Mouse (Mus musculus) embryonic facial prominence, embryonic 13.5 days (tissue): ENCODE data around the gene Tirap. TPM values are rescaled to one million over a fixed set of nuclear protein-coding genes. Genes with fewer than 3 reads are reported as not detected.

Experiments used
- ATAC-seq: fragments of 200-750 bp; cut with Nextera tagmentation; 2 replicates; pipeline ENCODE4 v1.8.0; 2017; ENCODE audit warnings: low read depth; ENCODE audit not compliant: insufficient number of reproducible peaks, insufficient read depth, low FRiP score, low TSS enrichment
- H3K27ac ChIP-seq: fragments of 300-500 bp; sonication (generic); 2 replicates; pipeline ENCODE4 v1.5.1; 2015; ENCODE audit warnings: moderate library complexity, mild to moderate bottlenecking, inconsistent platforms
- H3K27me3 ChIP-seq: fragments of 300-500 bp; sonication (generic); 2 replicates; pipeline ENCODE4 v1.6.1; 2015; ENCODE audit warnings: mild to moderate bottlenecking, inconsistent platforms
- H3K36me3 ChIP-seq: fragments of 300-500 bp; sonication (generic); 2 replicates; pipeline ENCODE4 v1.6.1; 2015; ENCODE audit warnings: mild to moderate bottlenecking, inconsistent platforms
- H3K4me1 ChIP-seq: fragments of 300-500 bp; sonication (generic); 2 replicates; pipeline ENCODE4 v1.6.1; 2015; ENCODE audit warnings: inconsistent platforms
- H3K4me2 ChIP-seq: fragments of 300-500 bp; sonication (generic); 2 replicates; pipeline ENCODE4 v1.6.1; 2015; ENCODE audit warnings: moderate library complexity, mild to moderate bottlenecking, inconsistent platforms
- H3K4me3 ChIP-seq: fragments of 300-500 bp; sonication (generic); 2 replicates; pipeline ENCODE4 v1.5.1; 2015; ENCODE audit warnings: mild to moderate bottlenecking, inconsistent platforms
- H3K9ac ChIP-seq: fragments of 300-500 bp; sonication (generic); 2 replicates; pipeline ENCODE4 v1.6.1; 2015; ENCODE audit warnings: mild to moderate bottlenecking, inconsistent platforms
- H3K9me3 ChIP-seq: fragments of 300-500 bp; sonication (generic); 2 replicates; pipeline ENCODE4 v1.6.1; 2016; ENCODE audit warnings: inconsistent platforms
- WGBS: fragments of 180-500 bp; shearing (Covaris S2); methylation state at CpG from one replicate; pipeline ENCODE4 v1.1.7; 2015; ENCODE audit warnings: mixed read lengths; 5-methylcytosine and 5-hydroxymethylcytosine counted together
- polyA plus RNA-seq: library from polyadenylated mRNA; unstranded; fragments of >200 nt; fragmentation: Nextera tagmentation; extraction: Ambion mirVana; gene quantifications from 2 replicates; pipeline ENCODE4 v1.2.1, GENCODE M21; 2015

The Tirap gene
- polyA plus RNA-seq, 1 experiment from 2014 or later, result 12.4 TPM

DNA sequence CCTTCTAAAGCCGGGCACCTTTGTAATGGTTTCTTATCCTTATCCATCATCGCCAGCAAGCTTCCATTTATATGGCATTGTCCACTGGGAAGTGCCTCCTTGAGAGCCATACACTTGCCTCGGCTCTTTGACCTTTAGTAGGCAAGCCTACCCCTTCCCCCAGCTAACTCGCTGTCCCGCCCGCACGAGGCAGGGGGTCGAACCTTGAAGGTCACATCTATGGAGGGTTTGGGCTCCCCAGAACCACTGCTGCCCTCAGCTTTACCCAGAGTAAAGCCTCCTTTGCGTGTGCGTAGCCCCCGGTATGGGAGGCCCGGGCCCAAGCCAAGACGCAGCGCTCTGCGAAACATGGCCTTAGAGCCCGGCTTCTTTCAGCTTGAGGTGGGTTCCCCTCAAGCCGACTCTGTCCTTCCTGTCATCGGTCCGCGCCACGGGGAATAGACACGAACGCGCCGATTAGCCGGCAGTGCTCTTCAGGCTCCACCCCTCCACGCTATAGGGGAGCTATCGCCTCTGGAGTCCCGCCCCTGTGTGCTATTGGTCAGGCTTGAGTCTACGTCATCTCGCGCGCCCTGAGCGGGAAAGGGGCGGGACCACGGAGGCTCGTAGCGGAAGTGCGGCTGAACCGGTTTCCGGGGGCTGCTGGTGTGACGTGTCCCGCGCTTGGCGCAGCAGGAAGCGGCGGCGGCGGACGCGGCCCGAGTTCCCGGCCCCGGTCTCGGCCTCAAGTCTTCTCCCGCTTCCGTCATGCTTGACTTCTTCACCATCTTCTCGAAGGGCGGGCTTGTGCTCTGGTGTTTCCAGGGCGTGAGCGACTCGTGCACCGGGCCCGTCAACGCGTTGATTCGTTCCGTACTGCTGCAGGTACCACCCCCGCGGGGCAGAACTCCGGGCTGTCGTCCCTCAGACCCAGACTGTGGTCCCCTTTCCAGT is 10.7 kb upstream of the Tirap start, which contains the start of gene Foxred1:
Foxred1 (minus strand) TSS at position 514 of the 933 bp plus-strand sequence.
- Histone ChIP-seq H3K4me1 (peaks cover 18% of the 10 kb centered on the region), H3K4me3 (peak within 1 kb of the TSS; percentile 91), H3K27ac (peak within 1 kb of the TSS; percentile 90), H3K9me3 (no peaks in the 10 kb centered on the region), H3K9ac (peak within 1 kb of the TSS; percentile 95), H3K4me2 (peak within 1 kb of the TSS; percentile 89), H3K27me3 (no peaks in the 10 kb centered on the region), H3K36me3 (peaks cover 66% of the 10 kb centered on the region)
- ATAC-seq, result peak; percentile 100
- WGBS, result 1% methylated on average over 72 of the region's 72 CpGs

DNA sequence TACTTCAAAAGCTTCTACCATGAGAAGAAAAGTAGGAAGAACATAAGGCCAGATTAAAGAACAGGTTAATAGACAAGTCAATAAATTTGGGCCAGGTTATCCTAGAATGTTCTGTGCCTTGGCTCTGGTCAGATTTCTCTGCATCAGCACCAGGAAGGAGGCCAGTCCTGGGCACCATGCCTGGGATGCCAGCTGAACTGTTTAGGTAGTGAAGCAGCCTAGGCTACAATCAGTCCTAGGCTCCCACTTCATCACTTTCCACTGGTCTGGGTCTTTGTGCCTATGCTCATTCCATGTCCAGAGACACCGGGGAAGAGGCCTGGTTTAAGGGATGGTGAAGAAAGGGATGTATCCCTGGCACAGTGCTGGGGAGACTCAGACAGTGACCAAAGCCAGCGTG is 4.3 kb upstream of the Tirap start:
- H3K4me1 ChIP-seq, result peaks cover 8% of the 10 kb centered on the region
- peaks cover 51% of the 10 kb centered on the region for H3K36me3 ChIP-seq
- H3K9ac ChIP-seq, result no peak overlapping the region
- no peak for ATAC-seq
- H3K27me3 ChIP-seq, result no peaks in the 10 kb centered on the region
- H3K4me3 ChIP-seq, result no peak overlapping the region
- no peak overlapping the region for H3K27ac ChIP-seq
- H3K4me2 ChIP-seq, result no peak overlapping the region
- no peaks in the 10 kb centered on the region for H3K9me3 ChIP-seq
- WGBS, result 93% methylated on average over 2 of the region's 2 CpGs

DNA sequence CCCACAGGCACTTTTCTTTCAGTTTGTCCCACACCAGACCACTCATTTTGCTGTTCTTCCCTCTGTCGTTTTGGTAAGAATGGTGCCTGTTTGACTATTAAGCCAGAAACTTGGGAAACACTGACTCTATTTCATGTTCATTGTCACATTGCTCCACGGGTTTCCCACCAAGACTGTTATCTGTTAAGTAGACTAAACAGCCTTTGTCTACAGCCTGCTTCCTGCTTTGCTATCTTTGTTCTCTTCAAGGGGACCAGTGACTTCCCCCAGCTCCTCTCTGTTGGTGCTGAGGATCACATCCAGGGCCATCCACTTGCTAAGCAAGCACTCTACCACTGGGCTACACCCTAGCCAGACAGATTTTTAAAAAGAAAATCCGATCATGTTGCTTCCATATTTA is 3.4 kb upstream of the Tirap start:
- Histone ChIP-seq H3K27me3 (no peaks in the 10 kb centered on the region), H3K4me1 (peaks cover 15% of the 10 kb centered on the region), H3K9ac (no peak overlapping the region), H3K4me2 (no peak overlapping the region), H3K4me3 (no peak overlapping the region), H3K36me3 (peaks cover 45% of the 10 kb centered on the region), H3K9me3 (no peaks in the 10 kb centered on the region), H3K27ac (no peak overlapping the region)
- WGBS, result 80% methylated on average over 3 of the region's 3 CpGs
- no peak for ATAC-seq

DNA sequence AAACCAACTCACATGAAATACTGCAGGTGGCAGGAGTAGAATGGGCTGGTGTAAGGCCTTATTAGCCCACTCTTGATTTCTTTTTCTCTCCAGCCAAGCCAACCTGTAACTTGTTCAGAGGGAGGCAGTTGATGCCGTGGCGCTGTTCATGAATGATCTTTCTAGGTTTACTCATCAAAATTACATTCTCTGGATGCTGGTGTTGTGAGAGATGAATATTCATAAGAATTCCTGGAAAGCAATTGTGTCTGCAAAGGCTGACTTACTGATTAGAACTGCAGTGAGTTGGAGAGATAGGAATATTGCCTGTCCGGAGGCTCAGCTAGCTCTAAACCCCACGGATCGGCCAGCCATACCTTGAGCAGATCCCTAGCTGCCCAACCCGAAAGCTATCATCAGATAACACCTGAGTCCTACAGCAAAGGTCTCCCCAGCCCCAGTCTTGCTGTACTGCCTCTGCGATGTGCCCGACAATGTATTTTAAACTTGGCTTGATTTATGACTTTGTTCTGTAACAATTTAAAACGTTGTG is 504 bp upstream of the Tirap start:
- peaks cover 16% of the 10 kb centered on the region for H3K36me3 ChIP-seq
- H3K9ac ChIP-seq, result peak overlapping the region; percentile 82; the same call in 1 of the 2 replicates
- WGBS, result 69% methylated on average over 9 of the region's 9 CpGs
- H3K27me3 ChIP-seq, result no peaks in the 10 kb centered on the region
- no peaks in the 10 kb centered on the region for H3K9me3 ChIP-seq
- no peak for ATAC-seq
- no peak overlapping the region for H3K27ac ChIP-seq
- peak overlapping the region; percentile 73 for H3K4me2 ChIP-seq
- H3K4me1 ChIP-seq, result peaks cover 18% of the 10 kb centered on the region
- peak overlapping the region; percentile 64 for H3K4me3 ChIP-seq

DNA sequence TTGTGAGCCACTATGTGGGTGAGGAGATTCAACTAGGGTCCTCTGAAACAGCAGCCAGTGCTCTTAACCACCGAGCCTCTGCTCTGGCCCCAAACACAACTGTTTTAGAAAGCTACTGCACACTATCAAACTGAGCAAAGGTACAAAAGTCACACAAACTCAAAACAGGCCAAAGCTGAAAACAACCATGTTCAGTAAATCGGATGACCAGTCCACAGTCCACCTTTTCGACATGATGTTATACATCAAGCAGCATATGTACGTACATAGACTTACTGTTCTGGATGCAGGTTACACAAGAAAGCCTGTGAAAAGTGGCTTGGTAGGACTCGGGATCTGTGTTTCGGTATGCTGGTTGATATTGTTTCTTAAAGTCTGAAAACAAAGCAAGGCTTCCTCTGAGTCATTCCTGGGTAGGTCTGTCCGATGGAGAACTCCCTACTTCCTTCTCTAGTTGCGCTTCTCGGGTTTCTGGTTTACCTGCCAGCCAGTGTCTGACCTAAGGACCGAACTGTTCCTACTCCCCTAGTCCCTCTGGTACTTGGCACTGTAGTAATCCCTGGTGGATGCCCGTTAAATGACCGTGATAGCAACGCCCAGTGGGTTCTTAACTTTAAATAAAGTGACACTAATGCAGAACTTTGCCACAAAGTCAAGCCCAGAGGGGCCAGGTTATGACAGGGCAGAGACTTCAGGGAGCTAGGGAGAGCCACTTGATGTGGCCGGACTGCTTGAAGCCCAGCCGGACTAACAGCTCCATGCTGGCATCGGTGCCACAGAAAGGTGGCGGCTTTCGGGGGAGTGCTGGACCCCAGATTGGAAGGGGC is 933 bp downstream of the Tirap start:
- Histone ChIP-seq H3K27ac (peak overlapping the region; percentile 72; the same call in 1 of the 2 replicates), H3K9me3 (no peaks in the 10 kb centered on the region), H3K27me3 (no peaks in the 10 kb centered on the region), H3K36me3 (peaks cover 2% of the 10 kb centered on the region), H3K4me3 (peak overlapping the region; percentile 64), H3K4me2 (peak overlapping the region; percentile 73), H3K4me1 (peaks cover 18% of the 10 kb centered on the region), H3K9ac (peak overlapping the region; percentile 82)
- WGBS, result 23% methylated on average over 18 of the region's 18 CpGs
- peak; percentile 32 for ATAC-seq

DNA sequence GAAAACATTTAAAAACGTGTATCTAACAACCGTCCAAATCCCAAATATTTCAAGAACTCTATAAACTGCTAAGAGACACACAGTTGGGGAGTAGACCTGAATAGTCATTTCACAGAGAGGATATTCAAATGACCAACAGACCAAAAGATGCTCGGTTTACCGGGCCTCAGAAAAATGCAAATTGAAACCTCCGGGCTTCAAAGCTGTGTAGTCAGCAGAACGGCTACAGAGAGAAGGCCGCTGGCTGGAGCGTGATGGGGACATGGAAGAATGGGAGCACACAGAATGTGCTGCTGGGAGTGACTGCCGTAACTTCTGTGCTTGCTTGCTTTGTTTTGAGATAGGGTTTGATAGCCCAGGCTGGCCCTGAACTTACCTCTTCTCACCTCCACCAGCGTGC is 1.7 kb downstream of the Tirap start:
- H3K36me3 ChIP-seq, result no peaks in the 10 kb centered on the region
- no peak overlapping the region for H3K9ac ChIP-seq

DNA sequence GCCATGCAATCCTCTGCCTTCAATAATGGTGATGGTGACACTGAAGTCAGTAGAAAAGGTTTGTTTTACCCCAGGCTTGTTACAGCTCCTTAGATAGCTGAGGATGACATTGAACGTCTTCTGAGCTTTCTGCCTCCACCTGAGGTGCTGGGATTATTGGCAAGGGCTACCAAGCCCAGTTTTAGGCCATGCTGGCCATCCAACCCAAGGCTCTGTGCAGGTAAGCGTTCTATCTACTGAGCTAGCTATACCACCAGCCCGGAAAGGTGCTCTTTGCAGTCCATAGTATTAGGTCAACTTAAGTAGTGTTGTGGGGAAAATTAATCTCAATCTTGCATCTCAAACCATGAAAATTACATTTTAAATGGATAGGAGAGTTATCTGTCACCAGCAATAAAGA is 2.5 kb downstream of the Tirap start:
- ATAC-seq, result no peak
- H3K27ac ChIP-seq, result no peak overlapping the region
- H3K4me1 ChIP-seq, result peaks cover 26% of the 10 kb centered on the region
- H3K4me3 ChIP-seq, result no peak overlapping the region
- 92% methylated on average over 3 of the region's 3 CpGs for WGBS
- H3K9me3 ChIP-seq, result no peaks in the 10 kb centered on the region
- H3K4me2 ChIP-seq, result no peak overlapping the region
- H3K27me3 ChIP-seq, result no peaks in the 10 kb centered on the region
- no peaks in the 10 kb centered on the region for H3K36me3 ChIP-seq
- no peak overlapping the region for H3K9ac ChIP-seq

More for the DNA sequence above, 1.7 kb downstream of the Tirap start:
- H3K27me3 ChIP-seq, result no peaks in the 10 kb centered on the region
- WGBS, result 78% methylated on average over 10 of the region's 10 CpGs
- no peak for ATAC-seq
- peaks cover 19% of the 10 kb centered on the region for H3K4me1 ChIP-seq
- no peak overlapping the region for H3K27ac ChIP-seq
- H3K4me3 ChIP-seq, result no peak overlapping the region
- H3K4me2 ChIP-seq, result 0 out of 2 replicates have a peak overlapping the region, but pooled peaks have one; percentile 73
- H3K9me3 ChIP-seq, result no peaks in the 10 kb centered on the region

DNA sequence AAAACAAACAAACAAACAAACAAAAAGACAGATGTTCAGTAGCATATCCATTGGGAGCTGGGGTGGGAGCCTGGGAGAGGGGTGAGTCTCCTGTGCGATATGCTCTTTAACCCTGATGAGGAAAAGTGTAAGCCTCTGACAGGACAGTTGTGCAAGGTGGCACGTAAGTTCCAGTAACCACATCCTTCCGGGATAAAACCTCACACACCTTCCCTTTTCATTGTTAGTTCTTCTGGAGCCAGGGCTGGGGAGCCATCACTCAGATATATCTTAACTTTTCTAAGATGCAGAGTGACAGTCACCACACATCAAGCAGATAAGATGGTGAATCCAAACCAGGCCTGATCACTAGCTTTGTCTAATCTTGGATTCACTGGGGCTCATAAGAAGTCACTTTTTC is 6.0 kb downstream of the Tirap start:
- Histone ChIP-seq H3K4me1 (peaks cover 14% of the 10 kb centered on the region), H3K27me3 (no peaks in the 10 kb centered on the region), H3K36me3 (peaks cover 17% of the 10 kb centered on the region), H3K9me3 (no peaks in the 10 kb centered on the region), H3K4me3 (no peak overlapping the region), H3K9ac (no peak overlapping the region), H3K27ac (no peak overlapping the region), H3K4me2 (no peak overlapping the region)
- 87% methylated on average over 3 of the region's 3 CpGs for WGBS
- ATAC-seq, result no peak

DNA sequence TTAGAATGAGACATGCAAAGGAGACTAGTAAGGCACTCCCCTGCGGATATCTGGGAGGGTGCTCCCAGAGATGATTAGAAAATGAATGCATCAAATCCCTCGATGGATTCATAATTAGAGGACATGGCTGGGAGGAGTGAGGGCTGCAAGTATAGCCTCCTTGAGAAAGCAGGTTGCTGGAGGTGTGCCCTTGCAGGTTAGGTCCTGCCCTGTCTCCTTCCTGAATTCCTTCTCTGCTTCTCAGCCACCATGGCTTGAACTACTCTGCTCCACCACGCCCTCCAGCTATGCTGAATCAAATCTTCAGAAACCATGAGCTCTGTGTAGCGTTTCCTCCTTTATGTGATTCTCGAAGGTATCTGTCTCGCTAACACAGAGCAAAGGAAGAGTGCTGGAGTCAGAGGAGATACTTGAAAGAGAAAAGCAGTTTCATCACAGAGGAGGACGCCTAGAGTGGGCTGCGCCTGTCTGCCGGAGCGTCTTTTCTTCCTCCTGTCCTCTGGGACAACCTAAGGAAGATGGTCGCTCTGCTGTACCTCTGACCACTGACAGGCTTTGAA is 7.0 kb downstream of the Tirap start:
- no peaks in the 10 kb centered on the region for H3K9me3 ChIP-seq
- H3K27ac ChIP-seq, result no peak overlapping the region; the same call in 1 of the 2 replicates
- no peak overlapping the region for H3K4me3 ChIP-seq
- H3K4me1 ChIP-seq, result peaks cover 8% of the 10 kb centered on the region
- H3K9ac ChIP-seq, result no peak overlapping the region
- ATAC-seq, result no peak
- H3K36me3 ChIP-seq, result peaks cover 26% of the 10 kb centered on the region
- WGBS, result 70% methylated on average over 11 of the region's 11 CpGs
- no peaks in the 10 kb centered on the region for H3K27me3 ChIP-seq
- no peak overlapping the region for H3K4me2 ChIP-seq

DNA sequence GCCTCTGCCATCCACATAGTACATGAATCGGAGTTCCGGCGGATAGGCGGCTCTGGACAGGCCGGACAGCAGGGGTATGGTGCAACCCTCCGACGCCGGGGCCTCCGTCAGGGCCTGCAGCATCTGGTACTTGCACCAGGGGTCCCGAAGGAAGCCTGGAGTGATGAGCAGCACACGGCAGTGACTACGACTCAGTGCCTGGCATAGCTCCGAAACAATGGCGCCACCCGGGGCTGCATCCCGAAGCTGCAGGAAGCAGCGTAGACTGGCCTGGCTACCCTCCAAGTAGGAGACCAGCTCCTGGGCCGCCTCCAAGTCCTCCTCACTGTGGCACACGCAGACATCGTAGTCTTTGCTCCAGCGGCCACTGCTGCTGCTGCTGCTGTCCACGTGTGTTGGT is 11.4 kb downstream of the Tirap start:
- H3K9me3 ChIP-seq, result no peaks in the 10 kb centered on the region
- no peak overlapping the region for H3K4me2 ChIP-seq
- 76% methylated on average over 22 of the region's 22 CpGs for WGBS
- peaks cover 8% of the 10 kb centered on the region for H3K4me1 ChIP-seq
- ATAC-seq, result no peak
- H3K36me3 ChIP-seq, result peaks cover 40% of the 10 kb centered on the region
- H3K27me3 ChIP-seq, result no peaks in the 10 kb centered on the region
- no peak overlapping the region for H3K4me3 ChIP-seq
- H3K27ac ChIP-seq, result no peak overlapping the region
- H3K9ac ChIP-seq, result no peak overlapping the region

DNA sequence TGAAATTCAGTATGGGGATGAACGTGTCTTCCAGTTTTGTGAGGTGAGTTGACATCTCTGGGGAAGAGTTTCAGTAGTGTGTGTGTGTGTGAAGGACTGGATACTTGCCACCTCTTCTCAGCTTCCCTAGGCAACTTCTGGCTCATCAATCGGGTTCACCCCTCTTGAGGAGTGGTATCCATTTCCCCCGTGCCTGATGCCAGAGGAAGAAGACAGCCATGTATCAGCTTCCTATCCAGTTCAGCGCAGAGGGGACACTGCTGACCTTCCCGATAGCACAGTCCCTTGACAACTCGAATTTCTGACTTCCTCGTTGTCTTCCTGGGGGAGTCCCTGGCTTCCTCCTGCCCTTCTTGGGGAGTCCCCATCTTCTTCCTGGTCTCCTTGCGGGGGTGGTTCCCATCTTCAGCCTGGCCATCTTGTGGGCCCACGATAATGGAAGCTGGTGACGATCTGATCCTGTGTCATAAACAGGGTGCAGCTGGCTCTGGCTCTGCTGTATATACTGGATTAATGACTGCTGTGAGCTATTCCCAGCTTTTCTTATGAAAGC is 12.7 kb downstream of the Tirap start:
- no peak for ATAC-seq
- WGBS, result 89% methylated on average over 10 of the region's 10 CpGs
- H3K4me1 ChIP-seq, result no peaks in the 10 kb centered on the region
- H3K4me2 ChIP-seq, result no peak overlapping the region
- H3K27ac ChIP-seq, result no peak overlapping the region
- no peak overlapping the region for H3K9ac ChIP-seq
- H3K36me3 ChIP-seq, result peaks cover 40% of the 10 kb centered on the region
- no peak overlapping the region for H3K4me3 ChIP-seq
- H3K9me3 ChIP-seq, result no peaks in the 10 kb centered on the region
- no peaks in the 10 kb centered on the region for H3K27me3 ChIP-seq
